Comparison of ENCODE assay signal across 22 mouse cellular contexts in genomic region chr16:21878834-21879233, GRCm38 (mm10).
"Had no signal": no experiment of that assay in that cellular context is flagged by ENCODE, and none has a peak within 500 bp of the region (broad histone marks: within the 10 kb centered on the region; RNA-seq: fewer than 3 reads in every experiment).

No protein-coding gene starts in this region.

- H3K27ac ChIP-seq: forebrain, embryonic 15.5 days; heart, adult 2 months; heart, embryonic 13.5 days; heart, embryonic 15.5 days; hindbrain, embryonic 15.5 days; hindbrain, postnatal 0 days; kidney, postnatal 0 days; limb, embryonic 13.5 days; limb, embryonic 15.5 days; liver, embryonic 13.5 days had no signal

- ATAC-seq: forebrain, embryonic 15.5 days; forebrain, postnatal 0 days; hindbrain, postnatal 0 days; intestine, embryonic 16.5 days had no signal

- H3K4me2 ChIP-seq: forebrain, embryonic 15.5 days; heart, embryonic 11.5 days; heart, embryonic 13.5 days; heart, embryonic 15.5 days; hindbrain, embryonic 13.5 days; hindbrain, embryonic 15.5 days; limb, embryonic 13.5 days; limb, embryonic 15.5 days; liver, embryonic 13.5 days had no signal

- H3K36me3 ChIP-seq: forebrain, embryonic 15.5 days; heart, embryonic 13.5 days; heart, embryonic 15.5 days; hindbrain, embryonic 13.5 days; hindbrain, embryonic 15.5 days; limb, embryonic 13.5 days; limb, embryonic 15.5 days; liver, embryonic 13.5 days had no signal

- H3K9me3 ChIP-seq: forebrain, embryonic 15.5 days; heart, embryonic 13.5 days; heart, embryonic 15.5 days; hindbrain, embryonic 13.5 days; hindbrain, embryonic 15.5 days; limb, embryonic 13.5 days; limb, embryonic 15.5 days; liver, embryonic 13.5 days had no signal

- H3K9ac ChIP-seq: forebrain, embryonic 15.5 days; forebrain, postnatal 0 days; heart, embryonic 13.5 days; heart, embryonic 15.5 days; hindbrain, embryonic 13.5 days; hindbrain, embryonic 15.5 days; limb, embryonic 13.5 days; limb, embryonic 15.5 days; liver, embryonic 13.5 days had no signal

- DNase-seq: forebrain, postnatal 0 days; gastrocnemius, postnatal 14 days; gastrocnemius, postnatal 36 days; heart, adult 2 months; heart, postnatal 14 days; heart, postnatal 36 days; kidney, adult 18-20 months; layer of hippocampus, adult 9-11 months; layer of hippocampus, postnatal 36 days; left cerebral cortex, postnatal 4 days; liver, embryonic 13.5 days had no signal

- H3K4me1 ChIP-seq: heart, embryonic 13.5 days; liver, embryonic 13.5 days had no signal

- H3K4me3 ChIP-seq: forebrain, embryonic 15.5 days; heart, adult 2 months; heart, embryonic 13.5 days; heart, embryonic 15.5 days; hindbrain, embryonic 13.5 days; hindbrain, embryonic 15.5 days; limb, embryonic 13.5 days; limb, embryonic 15.5 days; liver, embryonic 13.5 days had no signal

- H3K27me3 ChIP-seq: forebrain, embryonic 15.5 days; heart, embryonic 15.5 days; hindbrain, embryonic 13.5 days; hindbrain, embryonic 15.5 days; limb, embryonic 13.5 days; limb, embryonic 15.5 days; liver, embryonic 13.5 days had no signal
